Mouse (Mus musculus): Measurements from ENCODE around the gene Iqschfp.

DNA sequence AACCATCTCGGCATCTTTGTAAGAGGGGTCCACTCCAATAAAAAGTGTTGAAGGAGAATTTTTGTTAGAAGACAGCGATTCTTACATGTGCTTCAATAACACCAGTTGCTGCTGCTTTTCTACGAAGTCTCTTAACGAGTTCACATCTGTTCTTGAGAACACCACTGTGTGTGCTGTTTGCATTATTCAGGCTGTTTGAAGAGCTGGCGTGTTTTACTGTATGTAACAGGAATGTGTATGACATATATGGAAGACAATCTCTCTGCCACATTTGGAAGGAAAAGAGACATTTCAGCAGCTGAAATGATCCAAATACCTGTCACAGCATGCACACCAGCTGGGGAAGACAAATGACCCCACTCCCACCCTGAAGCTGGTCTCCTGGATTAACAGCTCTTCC lies 578.6 kb downstream of the Iqschfp start:
- TF ChIP-seq POLR2A (IDR thresholded peaks at IDR 0.05; ENCODE audit: extremely low read depth, insufficient read depth, low read length) (no peak), CTCF (IDR thresholded peaks at IDR 0.05; ENCODE audit: low read depth, low read length) (no peak)
